In the genomic region with DNA sequence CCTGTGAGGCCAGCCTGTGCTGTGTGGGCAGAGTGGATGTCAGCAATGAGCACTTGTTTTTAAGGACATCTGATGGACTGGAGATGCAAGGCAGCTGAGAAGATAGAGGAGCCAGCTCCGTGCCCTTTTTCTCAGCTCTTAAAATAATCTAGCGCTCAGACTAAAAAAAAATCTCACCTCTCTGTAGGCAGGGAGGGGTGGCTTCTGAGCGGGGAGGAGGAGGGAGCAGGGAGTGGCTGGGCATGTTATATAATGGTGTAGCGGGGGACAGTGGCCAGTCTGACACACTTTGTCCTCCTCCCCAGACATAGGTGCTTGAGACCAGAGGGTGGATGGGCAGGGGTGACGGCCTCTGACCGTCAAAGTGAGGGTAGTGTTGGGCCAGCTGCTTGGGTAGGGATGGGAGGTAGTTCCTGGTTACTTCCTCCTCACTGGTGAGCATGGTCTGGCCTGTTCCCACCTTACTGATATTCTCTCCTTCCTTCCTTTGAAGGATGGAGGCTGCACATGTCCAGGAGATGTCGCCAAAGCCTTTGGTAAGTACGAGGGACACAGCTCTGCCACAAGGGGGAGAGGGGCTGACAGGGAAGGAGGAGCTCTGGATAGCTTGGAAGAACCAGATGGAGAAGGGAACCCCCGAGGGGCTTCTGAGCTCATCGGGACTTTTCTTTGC, we compare ENCODE assay signal across 8 mouse cellular contexts. TPM values are rescaled to one million over a fixed set of nuclear protein-coding genes. Genes with fewer than 3 reads are reported as not detected.
DNase-seq lines count a peak whose midpoint lies in the region; ATAC-seq lines count a peak whose summit lies in the region.

No protein-coding gene starts in this region.

- H3K27me3 ChIP-seq in hindbrain, embryonic 16.5 days (replicated peaks; ENCODE audit: control insufficient read depth, insufficient read depth, low read length): no peaks in the 10 kb centered on the region

- no peaks in the 10 kb centered on the region for H3K36me3 ChIP-seq in hindbrain, embryonic 16.5 days (ENCODE audit: control insufficient read depth, insufficient read depth, low read length)

- peak; percentile 48; the same call in 1 of the 2 replicates for ATAC-seq in common myeloid progenitor, adult 5-6 weeks (replicated peaks; ENCODE audit: low read depth, poor library complexity, severe bottlenecking)
- peak; percentile 96 for ATAC-seq in hindbrain, embryonic 16.5 days
- ATAC-seq in activated CD4-positive, CD25-positive, alpha-beta regulatory T cell, adult 4 months: no peak

- 29% methylated on average over 10 of the region's 10 CpGs for WGBS in hindbrain, embryonic 16.5 days

- no peaks in the 10 kb centered on the region for H3K9me3 ChIP-seq in hindbrain, embryonic 16.5 days (ENCODE audit: control insufficient read depth, low read length)

- peak overlapping the region; percentile 83 for H3K4me2 ChIP-seq in hindbrain, embryonic 16.5 days (ENCODE audit: low read length)

- no peaks in the 10 kb centered on the region; the same call in 1 of the 2 replicates for H3K4me1 ChIP-seq in hindbrain, embryonic 16.5 days (ENCODE audit: control insufficient read depth, insufficient read depth, low read depth, low read length)

- DNase-seq in adrenal gland, postnatal 14 days: peak; percentile 80
- DNase-seq in gastrocnemius, postnatal 10 days: peak; percentile 56
- peak; percentile 70 to 79 for DNase-seq in left cerebral cortex, adult 18-20 months (ENCODE audit: low spot score in 2 of 2)
- peak; percentile 67 for DNase-seq in lung, postnatal 14 days
- peak; percentile 90 to 91 for DNase-seq in right cerebral cortex, postnatal 10 days (ENCODE audit: low spot score in 2 of 2)

- peak overlapping the region; percentile 46 for H3K4me3 ChIP-seq in hindbrain, embryonic 16.5 days (ENCODE audit: low read length)

- peak overlapping the region; percentile 65 for H3K9ac ChIP-seq in hindbrain, embryonic 16.5 days (ENCODE audit: low read depth, low read length)

- H3K27ac ChIP-seq in hindbrain, embryonic 16.5 days (ENCODE audit: low read depth, low read length): peak overlapping the region; percentile 81

RNA-seq across cellular contexts. Expression of gene Gmpr, which starts 31.4 kb away (rescaled TPM):
- total RNA-seq in adrenal gland, postnatal 14 days (2021): 142 and 201 TPM in 2 replicates
- total RNA-seq in common myeloid progenitor, adult 5-6 weeks (2017): 18.5 and 20.1 TPM in 2 replicates
- total RNA-seq in gastrocnemius, postnatal 10 days (2021): 100 to 1,000 TPM; 163 to 170 TPM
- 40.7 and 41.5 TPM in 2 replicates for polyA plus RNA-seq in hindbrain, embryonic 16.5 days (2015; fragmentation: Nextera tagmentation; extraction: Ambion mirVana)
- total RNA-seq in left cerebral cortex, adult 18-20 months (2021): 10 to 100 TPM; 49.5 to 52.7 TPM
- polyA plus RNA-seq in activated CD4-positive, CD25-positive, alpha-beta regulatory T cell, adult 4 months (2017; shearing (Covaris generic)): not detected
